Mouse (Mus musculus): ENCODE results near the gene Smad3.

DNA sequence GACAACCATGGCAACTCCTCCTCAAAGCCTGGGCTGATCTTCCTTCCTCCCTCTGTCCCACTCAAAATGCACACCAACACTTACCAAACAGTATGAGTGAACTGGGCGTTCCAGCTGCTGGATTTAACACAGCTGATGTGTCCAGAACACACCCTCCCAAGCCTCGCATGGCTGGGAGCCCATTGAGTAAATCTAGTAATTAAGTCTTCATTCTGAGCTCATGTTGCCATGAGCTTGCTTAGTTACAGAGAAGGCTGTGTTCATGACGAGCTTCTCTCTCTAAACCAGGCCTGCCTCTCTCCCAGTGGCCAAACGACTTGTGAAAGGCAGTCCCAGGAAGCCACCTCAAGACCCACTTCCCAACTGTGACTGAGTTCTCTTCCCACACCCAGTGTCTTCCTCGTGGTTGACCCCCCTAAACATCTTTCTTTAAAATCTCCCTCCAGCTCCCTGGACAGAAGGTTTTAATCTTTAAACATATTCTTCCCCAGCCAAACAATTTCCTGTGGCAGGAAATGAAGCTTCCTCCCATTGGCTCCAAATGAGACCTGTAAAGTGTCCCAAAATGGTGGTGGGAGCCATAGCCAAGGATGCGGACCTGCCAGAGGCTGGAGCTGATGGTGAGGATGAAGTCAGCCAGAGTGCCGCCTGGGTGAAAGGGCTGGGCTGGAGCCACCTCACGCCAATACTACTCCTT, 84.8 kb downstream of the Smad3 start:
- TF ChIP-seq POLR2A (IDR thresholded peaks at IDR 0.05; ENCODE audit: borderline replicate concordance, extremely low read depth, insufficient read depth, insufficient read length, poor library complexity, severe bottlenecking) (no peak), CTCF (IDR thresholded peaks at IDR 0.05; ENCODE audit: borderline replicate concordance, extremely low read depth, insufficient read depth, insufficient read length) (no peak)

All from brain, embryonic 14.5 days (tissue).